Mouse (Mus musculus): ENCODE results near the gene Psma6.
"Not testable (repeated sequence)": the region's sequence is repeated elsewhere in the genome, so short reads cannot be mapped to it uniquely, and the experiment has no call there.

GRCm38 (mm10) chr12:55343045-55343444 is 41.0 kb upstream of the Psma6 start:
- not testable (repeated sequence) for TF ChIP-seq EP300, CTCF (IDR thresholded peaks at IDR 0.05; ENCODE audit: low read depth)

Data from liver, postnatal 0 days (tissue).